Mouse (Mus musculus) frontal cortex, adult (tissue): ENCODE results near the gene Zfp872.
"Not testable (repeated sequence)": the region's sequence is repeated elsewhere in the genome, so short reads cannot be mapped to it uniquely, and the experiment has no call there.

ENCODE experiments used
- ATAC-seq: cut with Nextera tagmentation; 2 replicates; pipeline ENCODE4 v1.9.2; 2017; ENCODE audit warnings: mild to moderate bottlenecking, moderate library complexity, mixed read lengths; ENCODE audit not compliant: low TSS enrichment

Gene Zfp872

DNA sequence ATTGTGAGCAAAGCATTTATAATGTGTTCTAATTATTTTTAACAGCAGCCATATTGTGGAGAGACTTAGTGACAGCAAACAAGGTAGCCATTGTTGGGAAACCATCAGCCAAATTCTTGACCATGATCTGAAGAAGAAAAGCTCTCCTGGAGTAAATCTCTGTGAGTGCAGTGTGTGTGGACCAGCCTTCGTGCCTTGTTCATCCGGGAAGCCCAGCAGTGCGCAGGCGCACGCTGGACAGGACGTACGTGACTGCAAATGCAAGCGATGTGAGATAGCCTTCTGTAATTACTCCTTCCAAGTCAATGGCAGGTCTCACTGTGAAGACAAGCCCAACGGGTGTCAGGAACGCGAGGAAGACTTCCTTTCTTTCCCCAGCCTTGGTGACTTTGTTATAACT, 18.6 kb upstream of the Zfp872 start:
- no peak for ATAC-seq

DNA sequence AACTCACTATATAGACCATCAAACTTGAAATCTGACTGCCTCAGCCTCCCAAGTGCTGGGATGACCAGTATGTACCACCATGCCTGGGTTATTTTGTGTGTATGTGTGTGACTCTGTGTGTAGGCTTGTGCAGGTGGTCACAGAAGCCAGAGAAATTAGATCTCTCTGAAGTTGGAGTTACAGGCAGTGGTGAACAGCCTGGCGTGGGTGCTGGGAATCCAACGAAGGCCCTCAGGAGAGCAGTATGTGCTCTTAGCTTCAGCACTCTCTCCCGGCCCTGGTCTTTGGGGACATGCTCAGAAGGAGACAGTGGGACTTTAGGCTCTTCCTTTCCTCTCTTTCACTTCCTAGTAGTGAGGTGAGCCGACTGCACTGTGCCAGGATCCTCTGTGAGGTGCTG, 15.6 kb upstream of the Zfp872 start:
- ATAC-seq: no peak

DNA sequence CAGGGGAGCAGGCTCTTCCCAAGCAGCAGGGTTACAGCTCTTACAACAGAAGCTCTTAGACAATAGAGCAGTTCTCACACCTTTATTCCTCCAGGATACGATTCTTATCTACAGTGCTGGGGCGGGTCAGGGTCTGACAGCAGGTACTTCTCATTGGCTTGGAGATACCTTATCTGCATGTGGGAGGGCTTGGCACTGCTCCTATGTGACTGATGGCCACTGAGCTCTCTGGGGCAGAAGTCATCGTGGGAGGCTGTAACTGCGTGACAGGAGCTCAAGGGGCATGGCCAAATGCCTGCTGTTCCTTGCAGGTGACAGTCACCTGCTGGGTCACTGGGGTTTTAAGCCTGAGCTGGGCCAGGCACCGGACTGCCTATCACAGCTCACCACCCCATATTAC, 8.5 kb downstream of the Zfp872 start:
- ATAC-seq: no peak

DNA sequence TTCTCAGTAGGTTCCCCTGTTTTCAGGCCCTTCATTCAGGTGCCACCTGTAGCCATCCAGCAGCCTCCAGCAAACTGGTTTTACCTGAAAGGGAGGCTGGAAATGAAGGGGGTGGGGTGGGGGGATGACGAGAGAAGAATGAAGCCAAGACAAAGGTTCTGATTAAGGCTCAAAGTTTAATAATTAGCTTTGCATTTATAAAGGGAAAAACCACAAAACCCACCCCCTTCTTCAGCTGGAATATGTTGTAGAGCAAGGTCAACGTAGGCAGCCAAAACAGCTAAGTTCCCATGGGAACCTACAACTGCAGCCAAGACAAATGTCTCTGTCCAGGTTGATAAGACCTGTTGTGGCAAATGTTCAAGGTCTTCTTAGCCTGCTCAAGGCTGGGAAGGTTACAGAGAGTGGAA, 25.9 kb downstream of the Zfp872 start:
- no peak for ATAC-seq

DNA sequence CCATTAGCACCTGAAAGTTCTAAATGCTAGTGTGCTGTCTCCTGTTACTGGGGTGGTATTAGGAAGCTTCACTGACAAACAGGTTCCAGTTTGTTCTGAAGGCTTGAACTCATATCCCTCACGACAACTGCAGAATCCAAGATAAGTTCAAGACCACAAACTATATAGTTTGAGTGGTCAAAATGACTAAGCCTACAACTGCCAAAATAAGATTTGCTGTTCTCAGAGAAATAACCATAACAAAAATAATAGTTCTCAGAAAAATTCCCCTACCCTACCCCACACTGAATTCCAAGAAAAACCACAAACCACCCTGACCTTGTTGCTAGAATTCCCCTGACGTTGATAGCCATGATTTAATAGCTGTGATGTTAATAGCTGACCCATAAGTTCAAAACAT, 26.7 kb downstream of the Zfp872 start:
- no peak for ATAC-seq

DNA sequence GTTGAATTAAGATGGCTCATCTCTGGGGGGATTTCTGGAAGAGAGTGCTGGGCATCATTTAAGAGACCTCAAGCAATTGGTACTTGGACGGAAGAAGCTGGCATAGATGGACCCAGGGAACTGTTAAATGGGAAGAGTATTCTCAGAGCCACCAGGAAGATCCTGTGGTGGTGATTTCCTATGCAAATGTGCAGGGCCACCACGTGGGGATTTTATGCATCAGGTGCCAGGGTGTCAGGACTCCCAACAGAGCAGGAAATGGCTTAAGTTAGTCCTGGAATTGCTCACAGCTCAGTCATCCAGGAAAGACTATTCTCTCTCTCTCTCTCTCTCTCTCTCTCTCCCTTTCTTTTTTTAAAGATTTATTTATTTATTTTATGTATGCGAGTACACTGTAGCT, 28.8 kb downstream of the Zfp872 start:
- no peak for ATAC-seq

DNA sequence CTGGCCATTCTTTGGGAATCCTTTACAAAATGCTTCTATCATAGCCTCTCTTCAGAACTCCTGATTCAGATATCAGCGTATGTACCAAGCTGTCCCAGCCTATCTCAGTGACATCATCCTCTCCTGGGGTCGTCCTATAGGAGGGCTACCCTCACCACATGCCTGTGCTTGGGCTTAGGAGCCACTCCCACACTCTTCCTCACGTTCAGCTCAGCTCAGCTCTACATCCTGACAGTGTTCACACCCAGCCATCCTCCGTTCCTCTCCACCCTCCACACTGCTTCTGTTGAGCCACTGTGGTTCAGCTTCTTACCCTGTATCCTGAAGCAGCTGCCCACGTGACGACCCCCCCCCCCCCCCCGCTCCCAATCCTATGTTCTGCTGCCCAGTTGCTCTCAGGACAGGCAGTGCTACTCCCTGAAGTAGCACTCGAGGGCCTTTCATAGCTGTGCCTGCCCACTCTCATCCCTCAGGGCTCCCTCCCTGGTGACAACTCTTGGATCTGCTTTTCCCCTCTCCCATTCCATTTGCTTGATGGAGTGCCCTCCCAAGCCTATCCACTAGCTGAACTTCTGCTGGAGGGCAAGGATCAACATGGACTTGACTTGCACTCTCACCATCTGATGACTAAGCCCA, 30.1 kb downstream of the Zfp872 start:
- ATAC-seq: no peak

DNA sequence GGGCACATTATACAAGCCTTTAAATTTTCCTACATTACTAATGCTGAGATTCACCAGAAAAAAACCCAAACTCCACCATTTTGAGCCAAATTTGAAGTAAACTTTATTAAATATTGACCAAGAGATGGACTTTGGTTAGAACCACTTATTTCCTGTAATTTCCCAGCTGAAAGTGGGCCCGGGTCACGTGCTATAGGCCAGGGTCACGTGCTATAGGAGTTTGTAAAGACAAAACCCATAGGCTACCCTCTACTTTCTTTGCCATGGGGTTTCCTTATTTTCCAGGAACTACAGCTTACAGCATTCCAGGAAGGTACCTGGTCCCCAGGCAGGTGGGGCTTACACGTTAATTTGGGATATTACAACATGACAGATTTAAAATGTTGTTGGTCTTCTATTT, 36.2 kb downstream of the Zfp872 start:
- no peak for ATAC-seq

DNA sequence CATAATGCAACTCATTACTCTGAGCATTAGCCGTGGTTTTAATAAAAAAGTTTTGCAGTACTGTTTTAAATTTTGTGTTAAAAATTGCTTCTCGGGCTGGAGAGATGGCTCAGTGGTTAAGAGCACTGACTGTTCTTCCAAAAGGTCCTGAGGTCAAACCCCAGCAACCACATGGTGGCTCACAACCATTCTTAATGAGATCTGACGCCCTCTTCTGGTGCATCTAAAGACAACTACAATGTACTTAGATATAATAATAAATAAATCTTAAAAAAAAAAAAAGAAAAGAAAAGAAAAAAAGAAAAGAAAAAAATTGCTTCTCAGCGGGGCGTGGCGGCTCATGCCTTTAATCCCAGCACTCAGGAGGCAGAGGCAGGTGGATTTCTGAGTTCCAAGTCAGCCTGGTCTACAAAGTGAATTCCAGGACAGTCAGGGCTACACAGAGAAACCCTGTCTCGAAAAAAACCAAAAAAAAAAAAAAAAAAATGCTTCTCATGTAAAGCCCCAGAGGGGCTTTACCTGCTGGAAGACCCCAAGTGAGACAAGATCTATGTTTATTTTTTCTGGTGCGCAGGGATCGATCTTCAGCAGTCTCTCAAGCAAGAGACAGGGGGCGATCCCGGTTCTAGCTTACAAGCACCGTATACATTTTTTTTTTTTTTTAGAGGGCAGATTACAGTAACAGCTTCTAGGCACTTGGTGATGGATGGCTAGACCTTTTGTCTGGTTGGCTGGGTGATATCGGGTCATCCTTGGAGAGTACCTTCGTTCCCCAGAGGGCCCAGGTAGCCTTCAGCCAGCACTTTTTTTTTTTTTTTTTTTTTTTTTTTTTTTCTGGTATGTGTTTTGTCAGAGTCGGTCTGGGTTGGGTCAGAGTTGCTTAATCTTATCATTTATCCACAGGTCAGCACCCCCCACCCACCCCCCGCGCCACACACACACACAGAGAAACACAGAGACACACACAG, 36.9 kb downstream of the Zfp872 start:
- ATAC-seq: peak; percentile 21; the same call in 1 of the 2 replicates

DNA sequence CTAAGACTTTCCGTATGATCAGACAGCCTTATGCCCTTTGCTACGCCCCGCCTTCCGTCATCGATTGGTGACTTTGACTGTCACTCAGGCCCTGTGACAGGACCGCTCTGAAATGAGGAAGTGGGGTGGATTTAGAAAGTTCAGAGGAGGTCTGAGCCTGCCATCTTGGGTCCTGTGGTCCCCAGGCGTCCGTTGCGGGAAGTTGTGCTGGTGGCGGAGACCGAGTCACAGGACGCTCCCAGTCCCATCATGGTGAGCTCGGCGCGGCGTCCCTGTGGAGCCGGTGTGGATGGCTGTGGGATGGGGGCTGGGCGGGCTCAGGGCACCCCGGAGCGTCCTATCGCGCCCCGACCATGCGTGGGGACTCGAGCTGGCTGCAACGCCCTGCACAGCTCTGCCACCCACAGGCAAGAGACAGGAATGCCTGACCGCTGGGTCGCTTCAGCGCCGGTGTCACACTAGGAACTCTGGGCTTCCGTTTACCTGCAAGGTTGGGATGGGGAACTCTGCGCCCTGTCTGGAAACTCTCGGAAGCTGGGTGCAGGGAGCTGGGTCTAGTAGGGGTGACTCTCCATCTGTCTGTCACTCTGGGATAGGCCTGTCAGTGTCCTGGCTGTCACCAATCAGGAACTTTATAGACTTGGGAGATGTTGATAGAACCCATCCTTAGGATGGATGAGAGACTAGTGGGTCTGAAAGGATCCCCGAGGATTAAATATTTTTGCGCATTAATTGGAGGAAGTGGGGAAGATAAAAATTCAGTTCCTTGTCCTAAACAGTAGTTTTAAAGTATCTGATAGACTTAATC, 37.9 kb downstream of the Zfp872 start, which contains the start of gene Zfp809:
Gene Zfp809, plus strand, starts transcription at position 134 of the 808 bp plus-strand sequence.
- ATAC-seq: peak; percentile 99

DNA sequence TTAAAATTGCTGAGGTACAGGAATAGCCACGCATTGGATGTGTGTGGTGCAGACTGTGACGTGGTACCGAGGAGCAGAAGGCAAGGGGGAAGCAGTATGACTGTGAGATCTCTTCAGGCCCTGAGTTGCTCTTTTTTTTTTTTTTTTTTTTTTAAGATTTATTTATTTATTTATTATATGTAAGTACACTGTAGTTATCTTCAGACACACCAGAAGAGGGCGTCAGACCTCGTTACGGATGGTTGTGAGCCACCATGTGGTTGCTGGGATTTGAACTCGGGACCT, 38.4 kb downstream of the Zfp872 start:
- ATAC-seq: not testable (repeated sequence)

DNA sequence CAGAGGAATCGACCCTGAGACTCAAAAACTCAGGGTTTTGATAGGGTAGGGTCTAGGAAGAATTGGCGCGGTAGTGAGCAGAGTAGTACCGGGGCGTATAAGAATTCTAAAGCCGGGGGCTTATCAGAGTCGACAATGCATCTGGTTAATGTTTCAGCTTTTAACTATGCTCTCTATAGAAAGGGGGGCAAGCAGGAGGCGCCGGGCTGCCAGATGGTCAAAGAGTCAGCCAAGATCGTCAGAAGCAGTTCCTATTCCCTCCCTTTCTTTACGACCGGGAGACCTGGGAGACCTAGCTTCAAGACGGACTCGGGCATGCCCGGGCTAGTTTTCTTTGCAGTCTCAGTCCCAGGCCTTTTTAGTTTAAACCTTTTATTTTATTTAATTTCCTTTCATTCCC, 39.0 kb downstream of the Zfp872 start:
- ATAC-seq: no peak

DNA sequence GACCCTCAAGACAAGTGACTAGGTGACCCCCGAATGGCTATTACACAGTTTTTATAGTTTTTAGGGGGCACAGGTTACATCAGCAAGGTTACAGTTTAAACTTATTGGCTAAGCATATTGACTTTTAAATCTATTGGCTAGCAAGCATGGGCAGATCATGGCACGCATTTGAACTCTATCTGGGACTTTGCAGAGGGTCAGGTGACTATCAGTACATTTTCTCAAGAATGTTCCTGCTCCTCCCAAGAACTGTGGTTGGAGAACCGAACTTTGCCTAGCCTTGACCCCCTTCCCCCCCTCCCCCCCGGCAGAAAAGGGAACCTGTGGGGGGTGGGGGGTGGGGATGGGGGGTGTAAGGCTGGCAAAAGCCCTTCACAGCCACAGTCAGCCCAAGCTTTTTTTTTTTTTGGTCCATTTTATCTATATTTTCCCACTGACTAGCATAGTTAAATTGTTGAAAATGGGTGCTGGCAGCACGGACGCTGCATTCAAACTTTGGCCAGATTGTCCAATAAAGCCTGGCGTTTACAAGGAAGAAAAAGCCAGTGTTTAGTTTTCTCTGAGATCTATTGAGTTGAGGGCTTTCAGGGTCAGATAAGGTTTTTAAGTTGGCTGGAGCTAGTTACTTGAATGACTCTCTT, 41.6 kb downstream of the Zfp872 start:
- ATAC-seq: no peak

DNA sequence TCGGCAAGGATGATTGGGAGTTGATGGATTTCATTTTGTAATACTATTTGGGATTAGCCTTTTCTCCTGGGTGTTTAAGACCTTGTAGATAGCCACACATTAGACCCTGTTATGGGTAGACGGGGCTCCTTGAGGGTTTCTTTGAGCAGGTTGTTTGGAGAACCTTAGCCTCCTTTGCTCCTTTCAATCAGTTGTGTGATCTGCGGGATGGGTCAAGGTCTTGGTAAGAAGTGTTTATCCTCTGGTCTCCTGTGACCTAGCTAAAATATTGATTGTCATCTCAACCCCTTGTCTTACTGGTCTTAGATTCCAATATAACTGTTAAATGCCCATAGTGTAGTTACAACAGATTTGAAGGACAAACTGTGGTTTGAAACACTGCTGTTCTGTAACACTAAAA, 42.2 kb downstream of the Zfp872 start:
- ATAC-seq: no peak

DNA sequence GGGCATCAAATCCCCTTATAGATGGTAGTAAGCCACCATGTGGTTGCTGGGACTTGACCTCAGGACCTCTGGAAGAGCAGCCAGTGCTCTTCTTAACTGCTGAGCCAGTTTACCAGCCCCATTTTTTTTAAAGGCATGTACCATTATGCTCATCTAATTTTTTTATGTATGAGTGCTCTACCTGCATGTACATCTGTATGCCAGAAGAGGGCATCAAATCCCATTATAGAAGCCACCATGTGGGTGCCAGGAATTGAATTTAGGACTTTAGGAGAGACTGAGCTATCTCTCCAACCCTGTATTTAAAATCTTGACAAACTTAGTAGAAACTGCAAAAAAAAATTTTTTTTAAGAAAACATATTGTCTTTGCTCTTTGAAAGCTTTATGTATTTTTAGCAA, 42.7 kb downstream of the Zfp872 start:
- ATAC-seq: no peak

DNA sequence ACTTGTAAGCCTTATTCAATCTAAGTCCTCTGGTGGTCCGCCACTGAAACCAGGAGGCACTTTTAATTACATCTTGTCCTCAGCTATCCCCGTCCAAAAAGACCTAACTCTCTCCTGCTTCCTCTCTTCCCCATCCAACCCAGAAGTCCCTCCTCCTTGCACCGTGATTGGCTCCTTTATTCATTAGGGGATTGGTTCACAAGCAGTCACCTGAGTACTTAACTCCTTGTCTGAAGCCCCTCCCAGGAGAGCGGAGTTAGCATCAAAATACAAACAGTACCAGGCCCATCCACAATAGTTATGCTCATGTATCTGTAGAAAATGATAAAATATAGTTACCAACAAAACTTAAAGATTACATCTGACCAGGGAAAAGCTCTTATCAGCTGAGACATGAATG, 52.1 kb downstream of the Zfp872 start:
- no peak for ATAC-seq

DNA sequence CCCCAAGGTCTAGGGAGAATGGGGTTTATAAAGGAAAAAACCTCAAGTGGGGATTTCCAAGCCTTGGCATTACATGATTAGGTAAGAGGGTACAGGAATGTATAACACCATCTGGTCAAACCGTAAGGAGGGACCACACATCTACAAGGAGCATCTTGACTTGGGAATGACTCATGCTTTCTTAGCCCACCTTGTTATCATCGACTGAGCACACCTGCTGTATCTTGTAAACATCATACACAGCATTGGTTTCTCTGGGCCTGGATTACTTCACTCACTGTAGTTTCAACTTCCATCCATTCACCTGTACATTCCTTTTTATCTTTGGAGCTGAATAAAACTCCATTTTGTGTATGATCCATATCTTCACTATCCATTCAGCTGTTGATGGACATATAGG, 56.4 kb downstream of the Zfp872 start:
- ATAC-seq: no peak
